Mouse (Mus musculus) splenic B cell, adult 2 months (primary cell): ENCODE measurements at regions not wholly inside any gene's neighbourhood (a gene's known extent, or its start where the extent isn't known, plus 50 kb on each side); places are given as distances from the start of the nearest gene placed in this dataset.
A peak's percentile ranks its signal among the peaks of the same experiment; 100 is the strongest.

Experiments
- DNase-seq: peaks from one replicate; pipeline ENCODE4 v3.0.0-alpha.2; 2011; ENCODE audit warnings: low read depth, low spot score
- H3K27me3 ChIP-seq: 2 replicates; pipeline ENCODE4 v1.6.1; 2012; ENCODE audit warnings: mild to moderate bottlenecking, low read length, moderate library complexity, mixed read lengths; ENCODE audit not compliant: control insufficient read depth, poor library complexity, insufficient read depth, severe bottlenecking
- H3K36me3 ChIP-seq: 2 replicates; pipeline ENCODE4 v1.6.1; 2012; ENCODE audit warnings: mild to moderate bottlenecking, low read length, moderate library complexity, mixed read lengths; ENCODE audit not compliant: control insufficient read depth, poor library complexity, insufficient read depth, severe bottlenecking

GRCm38 (mm10) chrX:137424259-137424658, 146.1 kb upstream of the Il1rapl2 start:
- H3K27me3 ChIP-seq = no peaks in the 10 kb centered on the region
- peak; percentile 0 for DNase-seq

More at GRCm38 (mm10) chrX:137424259-137424658, 146.1 kb upstream of the Il1rapl2 start:
- no peaks in the 10 kb centered on the region for H3K36me3 ChIP-seq
